Mouse (Mus musculus): ENCODE results near the gene Prrxl1.
A peak's percentile ranks its signal among the peaks of the same experiment; 100 is the strongest.

Gene Prrxl1

DNA sequence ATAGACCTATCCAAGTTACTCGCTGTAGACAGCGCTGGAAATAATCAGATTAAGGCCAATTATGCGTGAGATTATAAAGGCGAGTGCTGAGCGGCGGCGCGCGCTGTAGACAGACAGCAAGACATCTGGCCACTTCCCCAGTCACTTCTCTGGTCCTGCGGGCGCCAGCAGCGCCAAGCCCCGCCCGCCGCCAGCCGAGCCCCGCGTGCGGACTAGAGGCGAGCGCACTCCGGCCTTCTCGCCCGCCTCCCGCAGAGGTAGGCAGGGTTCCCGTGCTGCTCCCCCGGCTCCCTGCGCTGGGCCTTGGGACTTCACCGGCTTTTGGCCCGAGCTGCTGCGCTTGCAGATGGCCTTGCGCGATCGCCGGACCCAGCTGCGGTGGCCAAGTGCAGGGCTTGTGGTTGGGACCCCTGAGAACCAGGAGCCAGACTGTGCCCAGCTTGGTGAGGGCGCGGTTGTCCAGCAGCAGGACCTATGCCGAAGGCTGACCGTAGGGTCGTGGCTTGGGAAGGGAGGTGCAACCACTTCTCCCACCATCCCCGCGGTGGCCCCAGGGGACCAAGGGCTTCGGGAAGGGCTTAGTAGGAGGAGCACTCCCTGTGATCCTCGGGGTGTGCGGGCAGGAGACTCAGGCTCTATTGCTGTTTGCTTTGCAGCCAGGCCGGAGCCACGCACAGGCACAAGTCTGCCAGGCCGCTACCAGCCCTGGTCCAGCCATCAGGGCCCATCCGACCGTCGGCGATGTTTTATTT, at the start of gene Prrxl1:
TSS of gene Prrxl1 (plus strand) at position 118 of the 752 bp plus-strand sequence.
- DNase-seq (ENCODE audit: extremely low spot score, low spot score), result peak; percentile 60

DNA sequence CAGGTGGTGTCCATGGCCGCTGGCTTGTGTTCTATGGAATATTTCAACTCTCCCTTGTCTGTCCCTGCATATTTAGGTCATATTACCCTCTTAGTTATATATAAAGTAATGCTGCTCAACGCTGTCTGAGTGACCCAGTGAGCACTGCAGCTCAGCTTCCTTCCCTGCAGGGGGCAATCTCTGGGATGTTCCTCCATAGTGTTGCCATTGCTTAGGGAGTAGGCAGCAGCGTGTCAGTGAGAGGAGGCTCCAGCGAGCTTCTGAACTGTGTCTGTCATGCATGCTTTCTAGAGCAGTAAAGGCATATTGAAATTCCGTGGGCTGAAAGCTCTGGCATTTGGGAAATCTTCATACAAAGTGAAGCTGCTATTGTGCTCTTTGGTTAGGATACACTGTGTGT, 47.4 kb upstream of the Prrxl1 start:
- no peak for DNase-seq (ENCODE audit: extremely low spot score, low spot score)

DNA sequence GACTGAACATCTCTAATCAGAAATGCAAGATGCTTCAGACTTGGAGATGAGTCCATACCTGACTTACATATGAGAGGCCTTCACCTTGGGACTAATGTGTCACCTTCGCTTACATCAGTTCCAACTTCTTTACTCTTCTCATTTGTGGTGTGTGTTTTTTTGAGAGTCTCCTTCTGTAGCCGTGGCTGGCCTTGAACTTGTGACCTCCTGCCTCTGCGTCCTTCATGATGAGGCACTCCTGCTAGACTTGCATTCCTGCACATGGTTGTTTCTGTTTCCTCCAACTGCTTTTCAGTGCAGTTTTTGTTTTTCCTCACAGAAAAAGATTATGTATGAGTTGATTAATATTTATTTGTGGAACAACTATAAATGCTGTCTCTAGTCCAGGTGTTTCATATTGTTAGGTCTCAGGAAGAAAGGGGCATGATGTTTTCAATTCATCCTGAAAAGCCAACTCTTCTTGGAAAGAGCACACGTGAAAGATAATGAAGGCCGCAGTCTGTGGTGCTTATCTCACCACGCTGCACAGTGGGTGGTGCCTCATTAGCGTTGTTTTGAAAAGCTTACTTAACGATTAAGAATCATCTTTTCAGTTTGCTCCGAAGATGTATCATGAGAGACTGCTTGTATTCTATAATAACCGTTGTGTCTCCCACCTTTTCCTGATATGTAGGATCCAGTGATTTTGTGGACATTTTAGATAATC, 45.9 kb upstream of the Prrxl1 start:
- no peak for DNase-seq (ENCODE audit: extremely low spot score, low spot score)

DNA sequence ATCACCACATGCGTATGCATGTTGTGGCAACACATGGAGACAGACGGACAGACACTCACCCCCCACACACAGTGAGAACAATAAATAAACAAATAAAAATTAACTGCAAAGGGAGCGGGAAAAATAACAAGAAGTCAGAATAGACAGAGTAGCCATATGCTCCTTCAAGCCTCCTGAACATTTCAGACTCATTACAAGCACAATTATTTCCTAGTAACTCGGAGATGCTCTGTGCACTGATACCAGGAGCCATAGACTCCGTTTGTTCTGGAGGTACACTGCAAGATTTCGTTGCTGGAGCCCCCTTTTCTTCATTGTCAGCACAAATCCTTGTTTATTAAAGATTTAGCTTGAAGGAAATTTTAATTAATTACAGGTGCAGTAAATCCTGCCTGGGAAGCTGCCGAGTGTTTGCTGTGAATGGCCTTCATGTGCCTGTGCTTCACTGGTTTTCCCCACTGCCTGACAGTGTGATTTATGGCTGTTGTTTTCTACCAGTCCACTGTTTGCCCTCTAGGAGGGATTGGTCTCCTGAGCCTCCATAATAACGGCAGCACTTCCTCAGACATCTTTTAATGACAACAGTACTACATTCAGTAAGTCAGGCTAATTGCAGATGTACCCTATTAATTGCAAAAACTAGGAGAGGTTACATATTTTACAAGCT, 44.2 kb upstream of the Prrxl1 start:
- DNase-seq (ENCODE audit: extremely low spot score, low spot score), result no peak

DNA sequence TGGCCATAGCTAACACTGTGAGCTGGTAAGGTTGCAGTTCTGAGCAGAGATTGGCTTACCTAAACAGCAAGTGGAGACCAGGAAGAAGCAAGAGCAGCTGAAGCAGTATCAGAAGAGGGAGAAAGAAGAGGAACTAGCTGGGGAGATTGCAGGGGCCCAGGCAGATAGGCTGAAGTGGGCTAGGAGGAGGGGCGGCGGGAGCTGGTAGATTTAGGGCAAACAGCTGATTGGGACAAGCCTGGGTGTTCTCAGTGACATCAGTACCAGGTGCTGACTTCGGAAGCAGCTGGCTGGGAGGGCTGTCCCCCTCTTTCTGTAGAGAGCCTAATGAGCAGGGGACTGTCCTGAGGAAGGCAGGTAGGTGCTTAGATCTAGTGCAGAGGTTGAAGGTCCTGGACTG, 37.8 kb upstream of the Prrxl1 start:
- no peak for DNase-seq (ENCODE audit: extremely low spot score, low spot score)

DNA sequence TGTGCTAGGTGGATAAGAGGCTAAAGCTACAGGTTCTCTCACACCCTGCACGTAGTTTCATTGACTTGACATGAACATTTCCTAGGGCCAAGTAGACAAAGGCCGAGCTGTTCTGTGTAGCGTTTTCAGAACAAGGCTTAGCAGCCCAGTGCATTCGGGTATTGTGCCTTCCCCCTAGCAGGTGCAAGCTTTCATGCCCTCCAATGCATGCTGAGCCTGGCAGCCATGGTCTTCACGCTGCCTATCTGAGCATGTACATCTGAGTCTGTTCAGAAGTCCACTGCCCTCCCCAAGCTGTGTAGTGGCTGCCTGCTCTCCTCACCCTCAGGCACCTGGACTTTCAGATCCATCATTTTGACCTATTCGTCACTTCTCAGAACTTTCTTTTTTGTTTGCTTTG, 35.5 kb upstream of the Prrxl1 start:
- no peak for DNase-seq (ENCODE audit: extremely low spot score, low spot score)

DNA sequence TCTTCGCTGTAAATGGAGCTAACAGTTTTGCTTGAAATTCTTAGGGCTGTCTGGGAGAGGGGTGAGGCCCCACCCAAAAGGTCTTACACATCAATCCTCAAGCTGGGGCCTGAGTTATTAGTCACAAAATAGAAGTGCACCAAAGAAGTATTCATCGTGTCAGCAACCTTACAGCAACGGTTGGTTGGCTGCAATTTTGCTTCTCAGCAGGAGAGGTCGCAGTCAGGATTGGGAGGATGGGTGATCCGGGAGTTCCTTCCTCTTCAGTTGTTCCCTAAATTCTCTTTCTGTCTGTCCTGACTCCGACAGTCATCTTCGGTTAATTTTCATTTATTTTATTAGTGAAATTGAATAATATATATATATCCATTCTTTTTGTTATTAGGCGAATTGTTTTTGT, 26.7 kb upstream of the Prrxl1 start:
- no peak for DNase-seq (ENCODE audit: extremely low spot score, low spot score)

DNA sequence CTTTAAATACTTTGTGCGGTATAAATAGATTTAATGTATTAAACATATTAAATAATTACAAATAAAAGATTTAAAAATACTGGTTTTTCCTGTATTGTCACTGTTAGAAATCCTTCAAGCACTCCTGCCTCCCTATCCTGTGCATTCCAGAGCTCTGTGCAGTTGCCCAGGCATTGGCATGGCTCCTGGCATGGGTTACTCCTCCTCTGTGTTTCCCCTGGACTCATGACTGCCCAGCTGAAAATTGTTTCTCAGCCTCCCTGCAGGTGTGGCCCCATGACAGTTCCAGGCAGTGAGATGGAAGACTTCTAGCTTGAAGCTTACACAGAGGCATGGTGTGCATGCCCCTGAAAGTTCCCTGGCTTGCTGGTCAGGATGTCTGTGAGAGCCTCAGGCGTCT, 20.8 kb upstream of the Prrxl1 start:
- no peak for DNase-seq (ENCODE audit: extremely low spot score, low spot score)

DNA sequence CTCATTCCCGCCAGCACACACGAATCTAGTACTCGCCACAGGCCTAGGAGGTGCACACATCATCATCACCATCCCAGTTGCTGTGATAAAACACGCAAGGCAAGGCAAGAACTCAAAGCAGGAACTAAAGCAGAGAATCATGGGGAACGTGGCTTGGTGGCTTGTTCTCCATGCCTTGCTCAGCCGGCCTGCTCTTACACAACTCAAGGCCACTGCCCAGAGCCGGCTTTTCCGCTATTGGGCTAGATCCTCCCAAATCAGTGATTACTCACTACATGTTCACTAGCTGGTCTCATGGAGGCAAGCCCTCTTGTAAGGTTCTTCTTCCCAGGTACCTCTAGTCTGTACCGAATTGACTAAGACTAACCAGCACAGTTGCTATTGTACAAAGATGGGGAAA, 15.5 kb upstream of the Prrxl1 start:
- no peak for DNase-seq (ENCODE audit: extremely low spot score, low spot score)

DNA sequence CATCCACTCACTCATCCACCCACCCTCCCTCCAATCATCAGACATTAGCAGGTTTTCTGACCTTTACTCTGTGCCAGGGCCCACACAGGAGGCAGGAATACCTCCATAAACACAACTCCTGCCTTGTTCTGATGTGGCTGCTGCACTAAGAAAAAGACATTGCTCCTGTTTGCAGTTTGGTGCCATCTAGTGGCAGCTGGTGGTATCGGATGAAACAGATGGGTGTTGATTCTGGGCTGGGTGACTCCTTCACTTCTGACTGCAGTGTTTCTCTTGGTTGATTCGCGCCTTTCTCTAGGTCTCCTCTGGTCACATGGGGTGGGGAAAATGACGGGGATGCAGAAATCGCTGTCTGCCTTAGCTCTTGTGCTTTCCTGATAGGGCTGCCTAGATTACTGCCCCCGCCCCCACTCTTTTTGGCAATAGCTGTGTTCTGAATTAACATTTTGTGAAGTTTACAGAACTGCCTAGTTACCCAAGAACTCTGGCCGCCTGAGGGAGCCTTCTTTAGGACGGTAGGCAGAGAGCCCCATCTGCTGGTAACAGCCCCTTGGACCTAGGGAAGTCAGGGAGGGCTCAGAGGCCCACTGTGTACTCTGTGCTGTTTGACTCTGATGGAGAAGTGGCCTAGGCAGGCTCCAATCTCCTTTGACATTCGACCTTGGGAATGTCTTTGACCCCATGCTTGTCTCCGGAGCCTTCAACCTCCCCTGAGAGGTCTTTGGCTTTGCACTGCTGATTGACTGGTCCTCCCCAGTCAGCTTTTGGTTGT, 12.0 kb upstream of the Prrxl1 start:
- DNase-seq (ENCODE audit: extremely low spot score, low spot score), result peak; percentile 86

DNA sequence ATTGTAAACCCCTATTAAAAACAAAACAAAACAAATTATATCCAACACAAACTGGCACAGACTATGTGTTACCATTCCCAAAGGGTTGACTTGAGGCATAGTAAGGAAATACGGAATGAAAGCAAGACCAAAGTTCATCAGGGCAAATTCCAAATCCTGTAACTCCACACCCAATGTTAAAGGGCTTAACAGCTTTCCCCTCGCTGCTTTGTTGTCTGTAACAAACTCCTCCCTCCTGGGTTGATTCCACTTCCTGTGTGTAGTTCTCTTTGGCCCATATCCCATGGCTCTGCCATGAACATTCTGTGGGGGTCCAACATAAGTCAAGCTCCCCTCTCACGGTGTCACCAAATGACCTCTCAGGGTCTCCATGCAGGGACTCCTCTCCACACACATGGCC, 8.8 kb upstream of the Prrxl1 start:
- DNase-seq (ENCODE audit: extremely low spot score, low spot score), result no peak

DNA sequence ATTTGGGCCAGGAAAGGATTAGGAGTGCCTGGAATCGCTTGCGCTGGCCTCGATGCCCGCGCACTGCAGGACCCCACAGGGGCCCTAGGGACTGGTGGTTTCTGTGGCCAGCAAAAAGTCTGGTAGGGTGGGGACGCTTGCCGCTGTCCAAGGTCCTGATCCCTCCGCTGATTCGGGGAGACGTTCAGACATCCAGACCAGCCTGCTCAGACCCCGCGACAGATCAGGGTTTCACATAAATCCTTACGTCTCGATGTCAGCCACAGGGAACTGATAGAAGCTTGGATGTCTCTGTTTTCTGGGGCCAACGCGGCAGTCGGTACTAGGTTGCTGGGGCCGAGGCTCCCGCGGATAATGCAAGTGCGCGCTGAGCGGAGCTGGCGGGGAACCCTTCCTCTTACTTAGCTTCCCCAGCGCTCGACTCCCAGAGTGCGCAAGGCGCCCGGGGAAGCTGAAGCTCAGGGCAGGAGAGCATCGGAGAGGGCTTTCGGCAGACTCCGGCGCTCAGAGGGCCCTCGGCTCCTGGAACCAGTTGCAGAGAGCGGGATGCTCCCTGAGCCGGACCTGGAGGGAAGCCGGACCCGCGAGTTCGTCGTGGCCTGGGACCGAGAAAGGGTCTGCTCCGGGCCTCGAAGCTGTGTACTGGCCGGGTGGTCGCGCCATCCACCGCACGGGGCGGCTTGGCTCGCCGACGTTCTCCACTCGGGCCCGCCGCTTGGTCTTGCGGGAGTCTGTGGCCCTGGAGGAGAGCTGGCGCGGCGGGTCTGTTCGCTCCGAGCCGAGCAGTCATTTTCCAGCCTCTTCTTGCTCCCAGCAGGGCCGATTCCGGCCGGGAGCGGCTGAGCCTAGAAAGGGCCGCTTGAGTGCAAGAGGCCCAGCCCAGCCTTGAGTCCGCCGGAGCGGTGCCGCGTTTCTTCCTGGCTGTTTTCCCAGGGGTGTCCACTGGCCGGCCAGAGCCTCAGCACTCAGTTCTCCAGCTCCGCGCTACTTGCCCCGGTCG, 1.7 kb upstream of the Prrxl1 start:
- peak; percentile 86 for DNase-seq (ENCODE audit: extremely low spot score, low spot score)

DNA sequence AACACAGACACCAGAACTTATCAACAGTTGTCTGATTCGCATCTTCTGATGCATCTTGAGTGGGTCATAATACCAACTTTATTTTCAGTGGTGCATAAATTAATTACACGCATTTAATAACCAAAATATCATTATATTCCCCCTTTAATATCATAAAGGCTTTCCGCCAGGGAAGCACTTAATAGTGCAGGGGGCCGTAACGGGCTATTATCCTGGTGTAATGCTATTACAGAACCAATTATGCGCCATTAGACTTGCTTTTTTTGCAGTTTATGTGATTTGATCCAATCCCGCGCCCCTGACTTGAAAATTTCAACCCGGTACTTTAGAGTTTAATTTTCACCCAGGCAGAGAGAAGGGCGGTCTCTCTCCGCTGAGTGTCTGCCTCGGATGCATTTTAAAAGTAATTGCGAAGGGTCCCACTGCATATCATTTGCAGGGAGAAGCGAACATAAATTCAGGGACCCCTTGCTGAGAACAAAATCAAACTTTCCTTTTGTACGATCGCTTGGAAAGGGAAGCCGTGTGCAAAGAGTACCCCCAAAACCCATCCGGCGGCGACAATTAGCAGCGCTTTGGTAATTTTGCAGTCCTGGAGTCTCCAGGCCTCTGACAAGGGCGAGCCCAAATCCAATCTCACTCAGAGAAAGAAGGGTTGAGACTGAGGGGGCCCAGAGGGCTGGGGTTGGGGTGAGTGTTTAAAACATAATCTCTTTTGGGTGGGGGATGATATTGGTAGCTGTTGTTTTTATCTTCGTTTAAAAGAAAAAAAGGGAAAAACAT, 579 bp upstream of the Prrxl1 start:
- peak; percentile 26 for DNase-seq (ENCODE audit: extremely low spot score, low spot score)

DNA sequence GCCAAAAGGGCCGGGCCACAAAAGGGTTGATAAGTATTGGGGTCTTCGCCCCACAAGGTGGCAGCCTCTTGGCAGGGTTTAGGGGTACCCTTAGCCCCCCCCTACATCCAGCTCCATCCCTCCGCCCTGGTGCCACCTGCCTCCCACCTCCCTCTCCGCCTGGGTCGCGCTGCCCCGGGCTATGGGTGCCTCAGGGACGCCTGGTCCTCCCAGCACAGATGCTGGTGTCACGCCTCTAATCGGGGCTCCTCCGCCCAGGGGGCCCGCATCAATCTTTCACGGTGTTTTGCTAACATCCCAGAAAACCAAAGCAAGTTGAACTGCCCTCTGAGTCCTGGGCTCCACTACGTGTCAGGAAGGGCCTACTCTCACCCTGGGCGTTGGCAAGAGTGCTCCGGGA, 903 bp downstream of the Prrxl1 start:
- DNase-seq (ENCODE audit: extremely low spot score, low spot score), result peak; percentile 48

DNA sequence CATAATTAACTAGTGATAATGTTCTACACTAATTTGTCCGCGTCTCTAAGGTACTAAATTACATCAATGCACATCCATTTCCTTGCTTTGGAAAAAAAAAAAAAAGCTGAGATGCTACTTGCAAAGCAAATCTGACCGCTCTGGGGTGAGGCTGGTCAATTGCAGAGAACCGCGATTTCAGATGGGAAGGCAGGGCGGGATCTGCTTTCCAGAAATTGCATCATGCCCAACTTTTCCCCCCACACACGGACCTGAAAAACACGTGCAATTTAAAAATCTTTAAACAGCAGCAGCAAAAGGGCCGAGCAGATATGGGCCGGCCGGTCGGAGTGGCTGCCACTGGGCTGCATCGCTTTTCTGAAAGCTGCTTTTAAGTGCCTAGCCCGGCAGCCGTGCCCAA, 6.3 kb downstream of the Prrxl1 start:
- DNase-seq (ENCODE audit: extremely low spot score, low spot score), result no peak

DNA sequence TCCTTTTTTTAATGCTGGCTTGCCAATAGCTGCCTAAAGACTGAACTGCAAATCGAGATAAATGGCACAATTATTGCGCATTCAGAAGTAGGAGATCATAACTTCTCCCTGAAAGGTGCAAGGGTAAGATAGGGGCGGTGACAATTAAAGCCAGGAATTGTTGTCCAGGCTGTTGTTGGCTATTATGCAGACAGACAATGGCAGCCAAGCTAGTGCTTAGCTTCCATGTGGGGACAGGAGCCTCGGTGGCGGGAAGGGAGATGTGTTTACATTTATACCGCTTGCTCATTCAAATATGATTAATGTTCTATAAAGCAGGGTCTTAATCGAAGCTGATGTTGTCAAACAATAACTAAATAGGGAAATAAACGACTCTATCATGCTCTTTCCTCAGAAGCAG, 7.1 kb downstream of the Prrxl1 start:
- DNase-seq (ENCODE audit: extremely low spot score, low spot score), result no peak

DNA sequence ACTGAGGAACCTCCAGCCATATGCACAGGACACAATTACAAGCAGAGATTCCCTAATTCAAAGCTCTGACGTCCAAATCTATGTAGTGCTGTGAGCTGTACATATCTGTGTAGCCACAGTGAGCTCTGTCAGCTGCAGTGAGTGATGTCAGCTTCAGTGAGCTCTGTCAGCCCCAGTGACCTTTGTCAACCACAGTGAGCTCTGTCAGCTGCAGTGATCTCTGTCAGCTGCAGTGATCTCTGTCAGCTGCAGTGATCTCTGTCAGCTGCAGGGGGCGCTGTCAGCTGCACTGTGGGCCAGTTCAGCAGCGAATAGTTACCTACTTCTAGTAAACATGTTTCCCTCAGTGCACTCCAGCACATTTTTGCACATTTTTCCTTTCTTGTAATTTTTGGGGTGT, 10.2 kb downstream of the Prrxl1 start:
- DNase-seq (ENCODE audit: extremely low spot score, low spot score), result no peak

DNA sequence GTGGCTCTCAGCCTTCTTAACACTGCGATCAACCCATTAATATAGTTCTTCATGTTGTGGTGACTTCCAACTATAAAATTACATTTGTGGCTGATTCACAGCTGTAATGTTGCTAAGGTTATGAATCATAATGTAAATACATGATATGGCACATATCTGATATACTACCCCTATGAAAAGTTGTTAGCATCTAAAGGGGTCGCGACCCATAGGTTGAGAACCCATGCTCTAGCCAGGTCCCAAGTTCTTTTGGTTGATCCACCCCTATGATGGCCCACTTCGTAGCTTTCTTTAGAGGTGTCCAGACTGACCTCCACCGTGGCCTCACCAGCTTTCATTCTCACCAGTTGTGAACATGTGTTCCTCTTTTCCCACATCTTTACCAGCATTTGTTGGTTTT, 18.0 kb downstream of the Prrxl1 start:
- DNase-seq (ENCODE audit: extremely low spot score, low spot score), result no peak

DNA sequence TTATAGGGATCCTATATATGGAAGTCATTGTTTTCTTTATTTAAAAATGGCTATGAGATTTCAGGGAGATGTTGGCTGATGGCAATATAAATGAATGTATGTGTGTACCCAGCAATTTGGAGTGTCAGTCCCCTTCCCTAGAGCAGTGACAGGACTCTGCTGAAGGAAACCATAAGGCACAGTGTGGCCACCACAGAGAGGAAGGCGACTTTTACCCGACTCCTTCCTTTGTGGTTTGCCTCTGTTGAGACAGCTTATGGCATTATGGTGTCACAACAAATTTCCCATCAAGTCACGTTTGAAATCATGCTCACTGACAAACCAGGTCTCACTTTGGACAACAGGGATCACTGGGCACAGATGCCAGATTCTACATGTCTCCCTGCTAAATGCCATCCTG, 25.0 kb downstream of the Prrxl1 start:
- DNase-seq (ENCODE audit: extremely low spot score, low spot score), result no peak

DNA sequence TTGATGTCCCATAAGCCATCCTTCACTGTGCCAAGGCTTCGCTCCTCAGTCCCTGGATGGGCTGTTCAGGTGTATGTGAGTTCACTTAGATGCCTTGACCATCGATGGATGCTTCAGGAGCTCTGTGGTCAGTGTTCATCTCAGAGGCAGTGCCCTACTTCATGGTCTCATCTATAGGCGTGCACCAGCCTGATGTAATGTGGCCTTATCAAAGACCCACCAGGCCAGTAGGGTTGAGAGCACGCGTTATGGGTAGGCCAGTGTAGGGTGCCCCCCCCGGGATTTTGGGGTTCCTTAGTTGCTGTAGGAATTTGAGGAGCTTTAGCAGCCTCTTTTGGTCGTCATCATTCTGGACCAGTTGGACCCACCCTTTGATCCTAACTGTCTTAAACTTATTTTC, 25.6 kb downstream of the Prrxl1 start:
- DNase-seq (ENCODE audit: extremely low spot score, low spot score), result no peak
